ENCODE assay signal across 12 mouse cellular contexts in genomic region chr17:79728053-79728584, GRCm38 (mm10). TPM values are rescaled to one million over a fixed set of nuclear protein-coding genes. Genes with fewer than 3 reads are reported as not detected.
A peak's percentile ranks its signal among the peaks of the same experiment; 100 is the strongest.
DNase-seq lines count a peak whose midpoint lies in the region; ATAC-seq and TF ChIP-seq lines count a peak whose summit lies in the region.
"Had no signal": no experiment of that assay in that cellular context is flagged by ENCODE, and none has a peak within 500 bp of the region (broad histone marks: within the 10 kb centered on the region; RNA-seq: fewer than 3 reads in every experiment).

No protein-coding gene starts in this region.

- no peaks in the 10 kb centered on the region for H3K36me3 ChIP-seq in kidney, embryonic 15.5 days
- H3K36me3 ChIP-seq in forebrain, embryonic 11.5 days (ENCODE audit: control insufficient read depth, insufficient read depth, low read length) = no peaks in the 10 kb centered on the region
- H3K36me3 ChIP-seq in intestine, embryonic 16.5 days (ENCODE audit: control insufficient read depth, insufficient read depth, low read length) = no peaks in the 10 kb centered on the region
- H3K36me3 ChIP-seq in midbrain, postnatal 0 days (ENCODE audit: insufficient read depth, low read length) = no peaks in the 10 kb centered on the region
- H3K36me3 ChIP-seq: G1E had no signal

- peak; percentile 41 for ATAC-seq in kidney, embryonic 15.5 days (replicated peaks; ENCODE audit: low FRiP score)
- no peak for ATAC-seq in forebrain, embryonic 11.5 days (replicated peaks; ENCODE audit: low FRiP score)
- no peak for ATAC-seq in intestine, embryonic 16.5 days
- no peak for ATAC-seq in midbrain, postnatal 0 days (ENCODE audit: low FRiP score)

- no peaks in the 10 kb centered on the region for H3K9me3 ChIP-seq in kidney, embryonic 15.5 days (replicated peaks)
- H3K9me3 ChIP-seq in forebrain, embryonic 11.5 days (ENCODE audit: control insufficient read depth, low read length) = no peaks in the 10 kb centered on the region
- no peaks in the 10 kb centered on the region for H3K9me3 ChIP-seq in intestine, embryonic 16.5 days (ENCODE audit: control insufficient read depth, low read length)
- no peaks in the 10 kb centered on the region for H3K9me3 ChIP-seq in midbrain, postnatal 0 days (ENCODE audit: low read length)
- H3K9me3 ChIP-seq: G1E had no signal

- peaks cover 38% of the 10 kb centered on the region for H3K4me1 ChIP-seq in kidney, embryonic 15.5 days
- no peaks in the 10 kb centered on the region for H3K4me1 ChIP-seq in forebrain, embryonic 11.5 days (replicated peaks; ENCODE audit: control insufficient read depth, insufficient read depth, low read length)
- H3K4me1 ChIP-seq in intestine, embryonic 16.5 days (ENCODE audit: control insufficient read depth, insufficient read depth, low read length) = no peaks in the 10 kb centered on the region
- H3K4me1 ChIP-seq in midbrain, postnatal 0 days (ENCODE audit: insufficient read depth, low read length) = no peaks in the 10 kb centered on the region; the same call in 1 of the 2 replicates

- 22% methylated on average over 14 of the region's 14 CpGs for WGBS in kidney, embryonic 15.5 days
- 30% methylated on average over 14 of the region's 14 CpGs for WGBS in forebrain, embryonic 11.5 days
- WGBS in intestine, embryonic 16.5 days = 25% methylated on average over 14 of the region's 14 CpGs
- 33% methylated on average over 14 of the region's 14 CpGs for WGBS in midbrain, postnatal 0 days

- no peak for TF ChIP-seq CTCF in midbrain, postnatal 0 days (IDR thresholded peaks at IDR 0.05)

- no peak for DNase-seq in kidney, postnatal 14 days
- DNase-seq in forebrain, embryonic 11.5 days (ENCODE audit: low spot score) = no peak
- DNase-seq in midbrain, postnatal 0 days (ENCODE audit: low spot score) = no peak
- DNase-seq in ovary, adult 18-20 months (ENCODE audit: low spot score) = no peak
- no peak for DNase-seq in gastrocnemius, postnatal 10 days
- DNase-seq in thymus, adult 18-20 months = no peak
- DNase-seq: adrenal gland, postnatal 36 days had no signal

- H3K27ac ChIP-seq in kidney, embryonic 15.5 days = peak overlapping the region; percentile 79
- no peak overlapping the region for H3K27ac ChIP-seq in forebrain, embryonic 11.5 days (ENCODE audit: low read depth, low read length)
- no peak overlapping the region for H3K27ac ChIP-seq in intestine, embryonic 16.5 days (ENCODE audit: low read length)
- H3K27ac ChIP-seq in midbrain, postnatal 0 days (ENCODE audit: low read depth, low read length) = no peak overlapping the region
- H3K27ac ChIP-seq: liver, embryonic 14.5 days had no signal

- H3K9ac ChIP-seq in kidney, embryonic 15.5 days = no peak overlapping the region
- H3K9ac ChIP-seq in forebrain, embryonic 11.5 days (ENCODE audit: low read length) = no peak overlapping the region
- H3K9ac ChIP-seq in intestine, embryonic 16.5 days (ENCODE audit: low read depth, low read length) = no peak overlapping the region
- H3K9ac ChIP-seq in midbrain, postnatal 0 days (replicated peaks; ENCODE audit: low read length, poor library complexity, severe bottlenecking) = no peak overlapping the region
- H3K9ac ChIP-seq: liver, embryonic 14.5 days had no signal

- peak overlapping the region; percentile 24 for H3K4me3 ChIP-seq in kidney, embryonic 15.5 days (replicated peaks)
- no peak overlapping the region for H3K4me3 ChIP-seq in forebrain, embryonic 11.5 days (ENCODE audit: low read depth, low read length)
- no peak overlapping the region for H3K4me3 ChIP-seq in intestine, embryonic 16.5 days (ENCODE audit: low read length)
- H3K4me3 ChIP-seq in midbrain, postnatal 0 days (ENCODE audit: low read depth, low read length) = peak overlapping the region; percentile 17; the same call in 1 of the 2 replicates

- H3K27me3 ChIP-seq in kidney, embryonic 15.5 days = no peaks in the 10 kb centered on the region
- no peaks in the 10 kb centered on the region for H3K27me3 ChIP-seq in forebrain, embryonic 11.5 days (ENCODE audit: control insufficient read depth, insufficient read depth, low read length)
- H3K27me3 ChIP-seq in intestine, embryonic 16.5 days (replicated peaks; ENCODE audit: control insufficient read depth, insufficient read depth, low read length) = no peaks in the 10 kb centered on the region
- H3K27me3 ChIP-seq in midbrain, postnatal 0 days (ENCODE audit: insufficient read depth, low read length) = no peaks in the 10 kb centered on the region

- H3K4me2 ChIP-seq in kidney, embryonic 15.5 days = peak overlapping the region; percentile 58
- H3K4me2 ChIP-seq in forebrain, embryonic 11.5 days (ENCODE audit: low read depth, low read length, severe bottlenecking) = peak overlapping the region; percentile 26; the same call in 1 of the 2 replicates
- H3K4me2 ChIP-seq in intestine, embryonic 16.5 days (ENCODE audit: low read depth, low read length) = peak overlapping the region; percentile 1; the same call in 1 of the 2 replicates
- H3K4me2 ChIP-seq in midbrain, postnatal 0 days (ENCODE audit: low read depth, low read length, poor library complexity, severe bottlenecking) = peak overlapping the region; percentile 38

RNA-seq across cellular contexts. Expression of gene Cyp1b1, which starts 13.3 kb away (rescaled TPM):
- 16.5 and 17.2 TPM in 2 replicates for polyA plus RNA-seq in kidney, embryonic 15.5 days (2015; fragmentation: Nextera tagmentation; extraction: Ambion mirVana)
- polyA plus RNA-seq in forebrain, embryonic 11.5 days (2014; fragmentation: Nextera tagmentation; extraction: Ambion mirVana) = 1.6 and 2.1 TPM in 2 replicates
- polyA plus RNA-seq in intestine, embryonic 16.5 days (2015; fragmentation: Nextera tagmentation; extraction: Ambion mirVana) = 6.9 and 8.9 TPM in 2 replicates
- total RNA-seq in midbrain, postnatal 0 days (2014; rRNA removed) = 8.7 and 12.2 TPM in 2 replicates
- 4.5 and 5.0 TPM in 2 replicates for polyA plus RNA-seq in midbrain, postnatal 0 days (2015; fragmentation: Nextera tagmentation; extraction: Ambion mirVana)
- total RNA-seq in gastrocnemius, postnatal 10 days (2021) = 1 to 10 TPM in 1 of 2 experiments, under 1 TPM in 1; 0.47 to 1.5 TPM
- total RNA-seq: hematopoietic stem cell, adult 5-6 weeks had no signal
- polyA plus RNA-seq: G1E had no signal

Comparison
In these comparisons a context has a peak if more than half of its experiments do, and no peak if none do; other contexts are left out.
1. H3K4me2 ChIP-seq: peak in every context shown above with its lines; median percentile 58 in kidney, embryonic 15.5 days; 38 in midbrain, postnatal 0 days; 26 in forebrain, embryonic 11.5 days; 1 in intestine, embryonic 16.5 days.
2. H3K4me3 ChIP-seq: peak in kidney, embryonic 15.5 days (single experiment) and midbrain, postnatal 0 days (single experiment); none in forebrain, embryonic 11.5 days (single experiment) and intestine, embryonic 16.5 days (single experiment).